Mouse (Mus musculus) G1E-ER4 (cell line): ENCODE results near the gene Traf4. TPM values are rescaled to one million over a fixed set of nuclear protein-coding genes. Genes with fewer than 3 reads are reported as not detected.

Experiments used
- GATA1 ChIP-seq: IDR thresholded peaks from one replicate; pipeline ENCODE4 v1.8.0; 2012; ENCODE audit warnings: low read length, inconsistent platforms
- polyA plus RNA-seq: library from polyadenylated mRNA; stranded (reverse); fragments of >175 nt; gene quantifications from 2 replicates; pipeline ENCODE4 v1.2.3, GENCODE M21; 2012

The Traf4 gene
- polyA plus RNA-seq, 1 experiment = 23.6 TPM

DNA sequence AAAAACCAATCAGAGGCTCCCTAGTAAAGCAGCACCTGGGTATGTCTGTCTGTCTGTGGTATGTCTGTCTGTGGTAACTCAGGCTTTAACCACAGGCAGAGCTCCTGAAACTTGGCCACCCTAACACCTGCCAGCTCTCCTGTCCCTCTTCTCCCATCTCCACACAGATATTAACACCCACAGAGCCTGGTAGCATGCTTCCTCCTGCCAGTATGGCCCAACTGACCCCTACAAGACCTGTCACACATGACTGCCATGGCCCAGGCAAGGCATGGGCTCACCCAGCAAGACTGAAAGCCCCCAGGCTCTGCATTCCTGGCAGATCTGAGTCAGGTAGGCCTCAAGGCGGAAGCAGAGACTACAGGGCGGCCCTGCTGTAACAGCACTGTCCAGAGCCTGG lies 2.3 kb downstream of the Traf4 start:
- no peak for TF ChIP-seq GATA1

DNA sequence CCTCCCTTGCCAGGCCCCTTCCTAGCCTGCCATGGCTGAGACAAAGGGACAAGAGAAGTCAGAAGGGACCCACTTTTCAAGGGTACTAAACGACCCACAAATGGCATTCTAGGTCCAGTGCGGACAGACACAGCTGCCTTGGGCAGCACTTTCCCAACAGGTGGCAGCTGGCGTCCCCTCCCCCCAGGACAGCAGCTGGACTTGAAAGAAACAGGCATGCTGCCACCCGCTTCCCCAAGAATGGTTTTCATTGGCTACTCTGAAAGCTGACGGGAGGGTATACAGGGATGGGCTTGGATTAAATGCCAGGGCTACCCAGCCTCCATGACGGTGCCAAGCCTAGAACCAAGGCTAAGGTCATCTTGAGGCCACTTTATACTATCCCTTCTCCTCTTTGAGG lies 2.9 kb downstream of the Traf4 start:
- TF ChIP-seq GATA1 = no peak

DNA sequence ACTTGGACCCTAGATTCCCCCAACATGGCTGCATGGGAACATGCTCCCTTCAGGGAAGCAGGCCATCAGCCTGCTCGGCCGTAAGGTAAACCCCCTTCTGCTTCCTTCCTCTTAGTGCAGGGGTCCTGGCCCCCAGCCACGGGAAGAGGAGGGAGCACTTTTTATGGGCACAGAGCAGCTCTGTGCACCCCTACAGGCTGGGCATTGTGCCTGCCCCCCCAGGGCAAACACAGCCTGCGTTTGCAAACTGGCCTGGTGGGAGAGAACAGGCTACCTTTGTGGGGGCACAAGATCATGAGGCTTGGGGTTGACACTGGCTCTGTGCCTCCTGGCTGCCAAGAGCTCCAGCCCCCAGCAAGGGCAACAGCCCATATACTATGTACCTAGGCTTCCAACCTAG lies 3.4 kb downstream of the Traf4 start:
- TF ChIP-seq GATA1 = no peak

DNA sequence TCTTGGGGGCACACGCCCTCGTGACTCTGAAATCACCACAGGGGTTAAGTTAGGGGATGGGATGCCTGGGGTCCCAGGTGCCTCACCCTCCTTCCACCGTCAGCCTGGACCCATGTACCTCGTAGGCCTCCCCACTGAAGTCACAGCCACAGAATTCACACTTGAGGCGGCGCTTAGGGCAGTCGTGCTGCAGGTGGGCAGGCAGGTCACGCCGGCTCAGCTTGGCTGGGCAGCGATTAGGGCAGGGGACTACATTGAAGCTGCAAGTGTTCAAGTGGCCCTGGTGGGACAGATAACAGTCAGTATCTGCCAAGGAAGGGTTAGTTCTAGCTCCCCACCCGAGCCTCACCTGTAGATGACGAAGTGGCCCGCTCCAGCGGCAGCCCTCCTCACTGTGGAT lies 4.2 kb downstream of the Traf4 start:
- no peak for TF ChIP-seq GATA1

DNA sequence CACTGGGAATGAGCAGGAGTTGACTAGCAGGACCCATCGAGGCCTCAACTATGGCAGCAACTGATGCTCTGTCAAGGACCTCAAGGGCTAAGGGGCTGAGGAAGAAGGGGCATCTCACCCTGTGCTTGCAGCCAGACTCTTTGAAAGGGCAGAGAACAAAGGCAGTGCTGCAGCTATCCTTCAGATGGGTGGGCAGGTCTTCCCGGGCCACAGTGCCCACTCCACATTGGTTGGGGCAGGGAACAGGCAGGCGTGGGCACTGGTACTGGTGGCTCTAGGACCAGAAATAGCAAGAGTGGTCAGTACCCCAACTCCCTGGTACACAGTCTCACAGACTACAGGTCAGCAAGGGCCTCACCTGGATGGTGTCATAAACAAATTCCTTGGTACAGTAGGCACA lies 4.7 kb downstream of the Traf4 start:
- TF ChIP-seq GATA1 = no peak

DNA sequence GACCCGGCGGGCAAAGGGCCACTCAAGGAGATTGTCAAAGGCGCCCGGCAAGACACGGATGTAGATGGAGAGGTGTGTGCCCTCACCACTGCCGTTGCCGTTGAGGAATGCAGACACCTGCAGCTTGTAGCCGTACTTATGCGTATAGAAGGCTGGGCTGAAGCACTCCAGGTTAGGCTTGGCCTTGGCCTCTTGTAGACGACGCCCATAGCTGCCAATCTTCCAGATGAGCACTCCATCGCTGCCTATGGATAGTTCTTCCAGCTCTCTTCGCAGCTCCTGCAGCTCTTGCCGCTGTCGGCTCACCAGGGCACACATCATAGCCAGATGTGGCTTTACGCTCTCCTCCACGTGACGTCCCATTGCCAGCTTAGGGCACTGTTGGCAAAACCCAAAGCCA lies 5.2 kb downstream of the Traf4 start:
- TF ChIP-seq GATA1 = no peak

DNA sequence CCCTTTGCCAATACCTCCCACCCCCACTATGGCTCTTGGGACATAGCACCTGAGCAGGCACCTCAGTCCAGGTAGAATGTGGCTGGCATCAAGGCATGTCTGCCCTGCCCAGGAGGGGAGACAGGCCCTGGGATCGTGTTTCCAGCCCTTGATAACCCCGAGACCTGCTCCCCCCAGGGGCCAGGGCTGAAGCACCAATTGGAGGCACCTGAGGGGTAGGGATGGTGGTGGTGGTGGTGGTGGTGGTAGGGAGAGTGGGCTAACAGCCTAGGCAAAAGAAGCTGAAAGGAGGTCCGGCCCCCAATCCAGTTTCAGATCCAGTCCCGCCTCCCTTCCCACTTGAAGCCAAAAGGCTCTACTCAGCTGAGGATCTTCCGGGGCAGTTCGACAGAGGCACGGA lies 5.8 kb downstream of the Traf4 start:
- no peak for TF ChIP-seq GATA1

DNA sequence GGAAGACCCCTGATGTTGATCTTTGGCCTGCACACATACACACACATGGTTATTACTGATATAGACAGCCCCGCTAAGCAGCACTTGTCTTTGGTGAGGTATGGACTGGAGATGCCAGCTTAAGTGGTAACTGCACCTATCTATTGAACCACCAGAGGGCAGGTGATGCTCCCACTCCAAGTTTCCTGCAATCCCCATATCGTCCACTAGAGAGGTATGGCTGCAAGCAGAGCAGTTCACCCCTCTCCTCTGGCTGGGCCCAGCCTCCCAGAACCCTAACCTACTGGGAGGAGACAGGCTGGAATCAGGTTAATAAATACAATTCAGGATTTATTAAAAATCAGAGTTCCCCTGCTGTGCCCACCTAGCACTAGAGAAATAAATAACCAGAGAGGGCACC lies 6.3 kb downstream of the Traf4 start:
- no peak for TF ChIP-seq GATA1

DNA sequence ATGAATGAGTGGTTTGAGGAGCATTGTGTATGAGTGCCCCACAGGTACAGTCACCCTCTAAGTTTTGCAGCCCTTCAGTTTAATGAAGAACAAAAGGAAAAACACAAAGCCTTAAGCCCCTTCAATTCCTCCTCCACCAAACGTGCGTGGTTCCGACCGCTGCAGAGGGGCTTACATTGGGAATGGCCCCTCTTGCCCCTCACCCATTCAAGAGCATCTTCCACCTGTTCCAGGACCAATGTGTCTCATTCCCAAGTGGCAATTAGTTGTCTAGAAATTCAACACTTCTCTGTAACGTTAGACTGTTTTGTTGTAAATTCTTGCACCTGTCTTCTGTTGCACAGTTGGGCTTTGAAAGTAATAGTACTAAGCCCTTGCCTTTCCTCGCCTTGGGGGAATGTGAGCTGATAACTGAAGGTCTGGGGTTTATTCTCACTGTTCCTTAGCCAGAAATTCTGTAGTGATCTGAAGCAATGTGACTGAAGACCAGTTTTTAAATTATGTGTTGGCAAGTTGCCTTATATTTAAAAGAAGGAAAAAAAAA lies 9.2 kb downstream of the Traf4 start:
- TF ChIP-seq GATA1 = no peak

DNA sequence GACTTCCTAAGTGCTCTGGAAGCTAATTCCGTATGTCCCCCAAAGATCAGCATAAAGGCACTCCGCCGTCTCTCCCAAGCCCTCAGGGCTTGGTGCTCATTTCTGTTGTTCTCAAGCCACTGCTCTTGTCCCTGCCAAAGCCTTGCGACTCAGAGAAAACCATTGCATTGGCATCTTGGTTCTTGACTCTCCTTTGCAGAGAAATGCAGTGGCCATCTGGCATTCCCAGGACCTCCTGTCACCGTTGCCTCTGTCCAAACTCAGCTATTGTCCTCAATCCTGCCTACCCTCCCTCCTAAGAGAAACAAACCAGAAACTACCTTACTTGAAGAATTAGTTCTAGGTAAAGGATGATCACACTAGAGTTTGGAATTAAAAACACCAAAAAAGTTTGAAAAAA lies 9.7 kb downstream of the Traf4 start:
- TF ChIP-seq GATA1 = no peak

DNA sequence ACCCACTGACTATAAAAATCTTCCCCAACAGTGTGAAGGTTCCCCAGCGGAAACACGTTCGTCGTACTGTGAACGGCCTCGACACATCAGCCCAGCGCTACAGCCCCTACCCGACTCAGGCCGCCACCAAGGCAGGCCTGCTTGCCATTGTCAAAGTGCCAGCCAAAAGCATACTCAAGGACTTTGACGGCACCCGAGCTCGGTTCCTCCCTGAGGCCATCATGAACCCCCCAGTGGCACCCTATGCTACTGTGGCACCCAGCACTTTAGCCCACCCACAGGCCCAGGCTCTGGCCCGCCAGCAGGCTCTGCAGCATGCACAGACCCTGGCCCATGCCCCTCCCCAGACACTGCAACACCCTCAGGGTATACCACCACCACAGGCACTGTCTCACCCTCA lies 11.6 kb downstream of the Traf4 start:
- no peak for TF ChIP-seq GATA1

DNA sequence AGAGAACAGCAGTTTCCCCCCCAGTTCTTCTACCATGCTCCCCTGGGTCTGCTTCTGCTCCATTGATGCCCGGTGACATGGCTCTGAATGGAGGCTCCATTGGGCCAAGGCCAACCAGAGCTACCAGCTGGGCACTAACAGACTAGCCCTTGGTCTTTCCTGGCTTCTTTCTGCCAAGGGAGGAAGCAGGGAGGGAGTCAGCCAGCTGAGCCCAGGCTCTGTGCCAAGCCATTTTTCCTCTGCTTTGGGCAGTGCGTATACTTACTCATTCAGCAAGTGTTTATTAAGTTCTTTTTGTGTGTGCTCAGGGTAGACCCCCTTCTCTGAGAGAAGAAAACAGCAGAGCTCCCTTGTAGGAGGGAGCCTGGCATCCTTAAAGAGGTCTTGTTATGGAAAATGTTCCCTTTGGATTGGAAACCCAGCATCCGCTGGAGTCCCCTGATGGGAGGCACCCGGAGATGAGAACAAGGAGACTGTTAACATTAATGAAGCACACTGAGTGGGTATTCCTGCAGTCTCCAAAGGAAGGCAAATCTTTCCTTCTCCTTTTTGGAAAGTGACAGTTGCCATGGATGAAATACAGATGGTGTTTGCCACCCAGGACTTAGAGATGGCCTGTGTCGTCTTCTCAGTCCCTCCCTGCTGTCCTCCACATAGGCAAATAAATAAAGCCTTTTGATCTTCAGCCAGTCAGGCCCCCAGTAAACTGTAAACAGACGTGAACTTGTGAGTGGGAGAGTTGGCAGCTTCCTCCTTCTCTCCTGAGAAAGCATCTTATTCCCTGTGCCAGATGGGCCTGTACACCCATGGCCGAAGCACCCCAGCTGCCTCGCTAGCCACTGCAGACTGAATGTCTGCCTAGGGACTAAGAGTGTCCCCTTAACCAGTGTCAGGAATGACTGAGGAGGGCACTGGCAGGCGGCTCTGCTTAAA lies 12.8 kb downstream of the Traf4 start:
- TF ChIP-seq GATA1 = no peak

DNA sequence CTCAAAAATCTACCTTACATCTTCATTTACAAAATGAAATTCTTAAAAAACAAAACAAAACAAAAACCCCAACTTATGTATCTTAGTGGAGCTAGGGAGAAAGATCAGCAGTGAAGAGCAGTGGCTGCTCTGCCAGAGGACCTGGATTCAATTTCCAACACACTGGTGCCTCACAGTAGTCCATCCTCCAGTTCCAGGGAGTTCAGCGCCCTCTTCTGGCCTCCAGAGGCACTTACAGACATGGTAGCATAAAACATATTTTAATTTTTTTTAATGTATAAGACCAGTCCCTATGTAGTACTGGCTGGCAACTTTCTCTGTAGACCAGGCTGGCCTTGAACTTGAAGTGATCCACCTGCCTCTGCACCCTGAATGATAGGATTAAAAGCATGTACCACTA lies 14.2 kb downstream of the Traf4 start:
- TF ChIP-seq GATA1 = no peak

DNA sequence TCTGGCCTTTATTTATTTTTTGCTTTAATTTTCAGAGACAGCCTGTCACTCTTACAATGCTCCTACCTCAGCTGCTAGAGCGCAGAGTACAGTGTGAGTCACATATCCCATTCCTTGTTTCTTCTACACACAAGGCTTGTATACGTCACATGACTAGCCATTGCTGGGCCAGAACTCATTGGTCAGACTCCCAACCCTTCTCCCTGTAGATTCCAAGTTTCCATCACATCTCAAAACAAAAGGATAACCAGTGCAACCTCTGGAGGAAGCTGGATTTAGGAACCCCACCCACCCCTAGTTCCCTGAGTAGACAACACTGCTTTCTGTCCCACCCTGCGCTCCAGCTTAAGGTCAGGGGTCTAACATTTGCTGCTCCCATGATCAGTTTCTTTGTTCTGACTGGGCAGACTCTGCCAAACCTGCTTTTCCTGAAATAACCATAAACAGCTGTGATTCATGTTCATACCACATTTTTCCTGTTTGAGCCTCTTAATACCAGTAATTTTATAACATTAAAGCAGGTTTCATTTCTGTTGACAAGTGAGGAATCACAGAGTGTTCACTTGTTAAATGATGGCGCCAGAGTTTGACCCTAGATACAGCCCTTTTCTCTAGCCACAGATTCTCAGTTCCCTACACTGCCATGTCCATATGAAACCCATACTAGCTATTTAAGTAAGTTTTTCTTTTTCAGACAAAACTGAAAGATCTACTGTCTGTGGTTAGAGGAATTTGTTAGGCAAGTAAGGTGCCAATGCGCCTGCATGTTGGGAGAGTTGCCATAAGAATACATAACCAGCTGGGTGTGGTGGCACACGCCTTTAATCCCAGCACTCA lies 18.5 kb downstream of the Traf4 start:
- TF ChIP-seq GATA1 = no peak

DNA sequence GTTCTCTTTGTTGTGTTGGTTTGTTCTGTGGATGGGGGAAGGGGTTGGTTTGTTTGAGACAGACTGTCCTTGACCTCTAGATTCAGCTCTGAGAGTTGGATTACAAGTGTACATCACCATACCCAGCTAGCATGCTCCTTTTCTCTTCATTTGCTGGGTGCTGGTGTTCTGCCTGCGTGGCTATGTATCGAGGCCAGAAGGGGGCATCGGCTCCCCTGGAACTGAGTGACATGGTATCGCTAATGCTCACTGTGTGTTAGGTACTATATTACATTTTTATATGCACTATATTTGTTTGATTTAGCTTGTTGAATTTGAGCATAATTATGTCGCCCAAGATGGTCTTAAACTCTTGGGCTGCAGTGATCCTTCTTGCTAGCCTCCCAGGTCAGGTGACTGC lies 19.2 kb downstream of the Traf4 start:
- TF ChIP-seq GATA1 = no peak

DNA sequence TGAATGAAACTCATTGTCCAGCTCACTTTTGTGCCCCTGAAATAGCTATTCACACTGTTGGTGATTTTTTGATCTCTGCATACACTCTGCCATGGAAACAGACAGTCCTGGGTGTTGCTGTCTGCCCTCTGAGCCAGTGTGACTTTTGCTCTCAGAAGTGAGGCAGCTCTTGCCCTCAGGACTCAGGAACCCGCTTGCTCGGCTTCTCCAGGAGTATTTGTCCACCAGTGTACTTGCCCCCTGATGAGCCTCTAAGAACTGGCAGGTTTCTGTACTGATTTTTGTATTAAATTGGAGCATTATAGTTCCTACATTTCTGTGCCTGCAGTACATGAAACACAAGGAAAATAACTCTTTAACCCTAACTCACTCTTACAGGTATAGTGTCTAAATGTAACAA lies 21.9 kb downstream of the Traf4 start:
- no peak for TF ChIP-seq GATA1
